Mouse (Mus musculus) liver, embryonic 16.5 days (tissue): Measurements from ENCODE around the gene Bdnf. TPM values are rescaled to one million over a fixed set of nuclear protein-coding genes. Genes with fewer than 3 reads are reported as not detected.

Experiments used
- ATAC-seq: fragments of 200-750 bp; cut with Nextera tagmentation; 2 replicates; pipeline ENCODE4 v1.8.0; 2017; ENCODE audit warnings: low read depth, mild to moderate bottlenecking, moderate number of reproducible peaks, moderate library complexity
- H3K27ac ChIP-seq: fragments of 300-500 bp; sonication (generic); 2 replicates; pipeline ENCODE4 v1.5.1; 2014; ENCODE audit warnings: mild to moderate bottlenecking, low read length
- H3K27me3 ChIP-seq: fragments of 300-500 bp; sonication (generic); 2 replicates; pipeline ENCODE4 v1.6.1; 2014; ENCODE audit warnings: low read depth, low read length, mixed read lengths; ENCODE audit not compliant: control insufficient read depth, insufficient read depth
- H3K36me3 ChIP-seq: fragments of 300-500 bp; sonication (generic); 2 replicates; pipeline ENCODE4 v1.6.1; 2014; ENCODE audit warnings: mild to moderate bottlenecking; ENCODE audit not compliant: control insufficient read depth, insufficient read depth
- H3K4me1 ChIP-seq: fragments of 300-500 bp; sonication (generic); 2 replicates; pipeline ENCODE4 v1.6.1; 2014; ENCODE audit warnings: low read depth, low read length, mixed read lengths; ENCODE audit not compliant: control insufficient read depth
- H3K4me2 ChIP-seq: fragments of 300-500 bp; sonication (generic); 2 replicates; pipeline ENCODE4 v1.6.1; 2014; ENCODE audit warnings: low read depth, low read length, mixed read lengths
- H3K4me3 ChIP-seq: fragments of 300-500 bp; sonication (generic); 2 replicates; pipeline ENCODE4 v1.5.1; 2014; ENCODE audit warnings: low read depth, mild to moderate bottlenecking, low read length
- H3K9ac ChIP-seq: fragments of 300-500 bp; sonication (generic); 2 replicates; pipeline ENCODE4 v1.6.1; 2014; ENCODE audit warnings: low read depth, low read length
- H3K9me3 ChIP-seq: fragments of 300-500 bp; sonication (generic); replicated peaks from 2 replicates; pipeline ENCODE4 v1.6.1; 2016; ENCODE audit warnings: low read length; ENCODE audit not compliant: control insufficient read depth
- WGBS: fragments of 180-500 bp; shearing (Covaris S2); extraction: QIAGEN DNeasy Blood & Tissue Kit; methylation state at CpG from one replicate; pipeline ENCODE4 v1.1.7; 2014; ENCODE audit not compliant: insufficient replicate concordance; 5-methylcytosine and 5-hydroxymethylcytosine counted together
- polyA plus RNA-seq: library from polyadenylated mRNA; unstranded; fragments of >200 nt; fragmentation: Nextera tagmentation; extraction: Ambion mirVana; gene quantifications from 2 replicates; pipeline ENCODE4 v1.2.1, GENCODE M21; 2015

The Bdnf gene
- polyA plus RNA-seq, 1 experiment from 2014 or later: 0.04 TPM

DNA sequence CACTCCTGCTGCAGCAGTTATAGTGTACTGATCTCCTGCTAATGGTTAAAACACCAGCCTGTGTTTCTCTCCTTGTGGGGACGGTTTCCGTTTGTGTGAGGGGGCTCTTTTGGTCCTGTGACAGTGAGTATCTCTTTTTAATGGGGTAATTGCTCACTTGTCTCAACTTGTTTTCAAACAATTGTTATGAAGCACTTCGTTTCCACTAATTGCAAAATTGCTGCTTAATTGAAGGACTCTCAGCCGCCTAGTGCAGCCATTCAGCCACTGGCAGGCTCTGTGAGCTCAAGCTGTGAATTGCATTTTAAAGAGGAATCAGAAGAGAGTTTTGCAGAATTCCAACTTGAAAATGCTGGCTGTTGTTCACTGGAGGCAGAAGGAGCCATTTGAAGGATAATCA is 22.7 kb downstream of the Bdnf start:
- no peak overlapping the region for H3K4me3 ChIP-seq
- no peak for ATAC-seq
- 13% methylated on average over 4 of the region's 4 CpGs for WGBS
- H3K9ac ChIP-seq: no peak overlapping the region
- no peaks in the 10 kb centered on the region for H3K36me3 ChIP-seq
- H3K27ac ChIP-seq: no peak overlapping the region
- no peaks in the 10 kb centered on the region for H3K4me1 ChIP-seq
- peaks cover 25% of the 10 kb centered on the region for H3K27me3 ChIP-seq
- H3K9me3 ChIP-seq: no peaks in the 10 kb centered on the region
- H3K4me2 ChIP-seq: no peak overlapping the region

DNA sequence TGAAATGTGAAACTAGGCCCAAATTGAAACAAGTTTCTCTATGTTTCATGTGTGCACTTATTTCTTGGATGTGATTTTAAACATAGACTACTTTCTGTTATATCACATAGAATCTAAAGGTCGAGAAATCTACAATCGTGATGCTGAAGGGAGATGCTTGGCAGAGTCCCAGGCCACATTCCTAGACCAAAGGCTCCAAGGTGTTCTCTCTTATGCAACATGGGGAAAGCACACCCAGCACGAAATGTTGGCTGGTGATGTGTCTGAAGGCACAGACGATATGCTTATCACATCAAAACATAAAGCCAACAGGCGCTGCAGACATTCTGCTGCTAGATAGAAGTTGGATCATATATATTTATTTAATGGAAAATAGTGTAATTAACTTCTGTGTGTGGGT is 25.8 kb downstream of the Bdnf start:
- H3K4me1 ChIP-seq: no peaks in the 10 kb centered on the region
- no peak overlapping the region for H3K4me3 ChIP-seq
- no peaks in the 10 kb centered on the region for H3K27me3 ChIP-seq
- H3K9me3 ChIP-seq: no peaks in the 10 kb centered on the region
- H3K9ac ChIP-seq: no peak overlapping the region
- no peak for ATAC-seq
- H3K4me2 ChIP-seq: no peak overlapping the region
- H3K36me3 ChIP-seq: no peaks in the 10 kb centered on the region
- 46% methylated on average over 5 of the region's 5 CpGs for WGBS
- no peak overlapping the region for H3K27ac ChIP-seq

DNA sequence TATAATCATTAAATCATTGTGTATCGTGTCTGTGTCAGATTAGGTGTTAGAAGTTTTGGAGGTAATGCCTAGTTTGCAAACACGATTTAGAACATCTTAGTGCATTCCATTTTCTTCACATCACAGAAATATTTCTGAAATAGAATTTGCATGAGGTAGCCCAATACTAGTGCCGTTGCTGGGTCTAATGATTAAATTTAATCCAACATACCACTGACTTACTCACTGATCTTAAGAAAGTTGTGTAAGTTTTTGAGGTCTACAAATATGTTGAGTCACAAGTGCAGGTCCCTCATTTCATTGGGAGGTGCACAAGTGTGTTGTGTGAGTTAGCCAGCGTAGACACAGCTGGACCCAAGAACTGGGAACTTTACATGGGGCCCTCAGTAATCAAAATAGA is 29.1 kb downstream of the Bdnf start:
- Histone ChIP-seq H3K4me3 (no peak overlapping the region), H3K9me3 (no peaks in the 10 kb centered on the region), H3K4me1 (no peaks in the 10 kb centered on the region), H3K27me3 (no peaks in the 10 kb centered on the region), H3K36me3 (no peaks in the 10 kb centered on the region), H3K27ac (no peak overlapping the region), H3K9ac (no peak overlapping the region), H3K4me2 (no peak overlapping the region)
- WGBS: 58% methylated on average over 4 of the region's 4 CpGs
- no peak for ATAC-seq

DNA sequence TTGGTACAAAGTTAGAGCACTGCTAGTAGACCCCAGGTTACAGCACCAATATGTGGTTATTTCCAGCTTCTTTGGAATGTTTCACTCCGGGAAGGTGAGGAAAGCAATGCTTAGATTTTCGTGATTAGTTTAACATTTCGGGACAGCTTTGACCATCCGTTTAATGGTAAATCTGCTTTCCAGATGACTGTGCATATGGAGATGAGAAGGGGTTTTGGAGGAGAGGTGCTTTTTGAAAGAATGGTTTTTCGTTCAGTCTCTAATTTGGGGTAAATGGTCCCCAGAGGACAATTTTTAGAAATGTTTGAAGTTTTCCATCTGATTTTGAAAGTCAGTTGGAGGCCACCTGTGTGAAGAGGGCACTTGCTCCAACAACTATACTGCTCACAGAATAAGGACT is 29.6 kb downstream of the Bdnf start:
- Histone ChIP-seq H3K9me3 (no peaks in the 10 kb centered on the region), H3K9ac (no peak overlapping the region), H3K4me2 (no peak overlapping the region), H3K27me3 (no peaks in the 10 kb centered on the region), H3K4me3 (no peak overlapping the region), H3K27ac (no peak overlapping the region), H3K36me3 (no peaks in the 10 kb centered on the region), H3K4me1 (no peaks in the 10 kb centered on the region)
- no peak for ATAC-seq
- 63% methylated on average over 5 of the region's 5 CpGs for WGBS

DNA sequence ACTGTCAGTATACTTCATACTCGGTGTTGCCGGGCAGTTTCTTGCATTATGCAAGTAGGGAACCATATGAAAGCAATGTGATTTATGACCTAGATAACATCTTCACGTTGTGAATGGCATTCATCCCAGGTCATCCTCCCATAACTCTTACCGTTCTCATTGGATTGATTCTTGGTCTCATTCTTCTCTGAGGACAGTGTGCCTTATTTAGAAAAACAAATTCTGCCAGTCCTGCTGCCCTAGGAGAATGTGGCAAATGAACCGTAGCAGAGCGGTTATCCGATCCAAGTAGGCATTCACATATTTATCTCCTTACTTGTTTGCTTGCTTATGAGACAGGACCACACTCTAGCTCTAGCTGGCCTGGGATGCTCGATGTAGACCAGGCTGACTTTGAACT is 32.0 kb downstream of the Bdnf start:
- Histone ChIP-seq H3K9ac (no peak overlapping the region), H3K27me3 (no peaks in the 10 kb centered on the region), H3K4me2 (no peak overlapping the region), H3K9me3 (no peaks in the 10 kb centered on the region), H3K4me3 (no peak overlapping the region), H3K4me1 (no peaks in the 10 kb centered on the region), H3K36me3 (no peaks in the 10 kb centered on the region), H3K27ac (no peak overlapping the region)
- 61% methylated on average over 8 of the region's 8 CpGs for WGBS
- no peak for ATAC-seq

DNA sequence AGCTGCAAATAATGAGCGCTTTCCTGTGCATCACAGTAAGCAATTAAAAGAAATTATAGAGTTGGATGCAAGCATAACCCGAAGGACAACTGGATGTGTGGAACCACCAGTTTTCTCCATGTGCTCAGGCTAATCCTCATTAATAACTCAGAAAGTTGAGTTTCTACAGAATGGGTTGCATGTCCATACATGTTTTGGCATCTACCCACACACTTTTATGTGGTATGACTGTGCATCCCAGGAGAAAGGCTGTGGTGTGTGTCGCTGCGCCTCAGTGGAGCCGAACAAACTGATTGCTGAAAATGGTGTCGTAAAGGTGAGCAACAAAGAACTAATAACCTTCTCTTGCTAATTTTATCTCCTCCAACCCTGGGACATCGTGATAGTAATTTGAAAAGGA is 34.8 kb downstream of the Bdnf start:
- Histone ChIP-seq H3K9ac (no peak overlapping the region), H3K4me3 (no peak overlapping the region), H3K4me2 (no peak overlapping the region), H3K27ac (no peak overlapping the region), H3K4me1 (no peaks in the 10 kb centered on the region), H3K9me3 (no peaks in the 10 kb centered on the region), H3K36me3 (no peaks in the 10 kb centered on the region), H3K27me3 (no peaks in the 10 kb centered on the region)
- ATAC-seq: no peak
- 70% methylated on average over 7 of the region's 7 CpGs for whole genome bisulfite sequencing

DNA sequence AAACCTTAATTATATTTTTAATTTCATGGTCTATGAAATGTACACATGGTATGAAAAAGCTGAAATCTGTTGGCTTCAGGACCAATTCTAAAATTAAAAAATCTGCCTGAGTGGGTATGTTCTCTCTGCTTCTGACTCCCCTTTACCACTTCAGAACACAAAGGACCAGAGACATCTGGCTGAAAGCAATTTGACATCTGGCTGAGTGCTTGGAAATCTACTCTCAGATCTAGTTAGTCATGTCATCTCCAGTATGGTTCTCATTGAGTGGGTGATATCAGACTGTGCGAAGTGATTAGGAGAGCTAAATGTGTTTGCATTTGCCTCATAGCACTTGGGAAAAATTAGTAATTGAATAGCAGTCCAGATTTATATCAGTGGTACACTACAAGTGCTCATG is 36.5 kb downstream of the Bdnf start:
- no peak overlapping the region for H3K9ac ChIP-seq
- H3K27ac ChIP-seq: no peak overlapping the region
- WGBS: 56% methylated on average over 1 of the region's 1 CpGs
- H3K4me1 ChIP-seq: no peaks in the 10 kb centered on the region
- no peaks in the 10 kb centered on the region for H3K27me3 ChIP-seq
- no peak for ATAC-seq
- no peak overlapping the region for H3K4me3 ChIP-seq
- H3K36me3 ChIP-seq: no peaks in the 10 kb centered on the region
- H3K4me2 ChIP-seq: no peak overlapping the region
- H3K9me3 ChIP-seq: no peaks in the 10 kb centered on the region

DNA sequence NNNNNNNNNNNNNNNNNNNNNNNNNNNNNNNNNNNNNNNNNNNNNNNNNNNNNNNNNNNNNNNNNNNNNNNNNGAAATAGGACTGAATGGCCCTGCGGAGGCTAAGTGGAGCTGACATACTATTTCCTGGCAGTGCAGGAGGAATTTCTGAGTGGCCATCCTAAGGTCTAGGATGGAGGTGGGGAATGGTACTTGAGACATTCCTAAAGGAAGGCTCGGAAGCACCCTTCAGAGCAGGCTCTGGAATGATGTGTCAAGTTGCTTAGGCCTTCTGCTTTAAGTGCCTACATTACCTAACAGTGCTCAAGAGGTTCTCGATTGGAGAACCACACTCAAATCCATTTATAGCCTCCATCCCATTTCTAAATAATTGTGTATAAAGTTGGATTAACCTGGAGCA is 50.8 kb downstream of the Bdnf start:
- no peak overlapping the region for H3K9ac ChIP-seq
- H3K4me1 ChIP-seq: no peaks in the 10 kb centered on the region
- ATAC-seq: no peak
- no peak overlapping the region for H3K4me2 ChIP-seq
- no peaks in the 10 kb centered on the region for H3K9me3 ChIP-seq
- H3K27ac ChIP-seq: no peak overlapping the region
- no peaks in the 10 kb centered on the region for H3K27me3 ChIP-seq
- 54% methylated on average over 3 of the region's 3 CpGs for WGBS
- no peak overlapping the region for H3K4me3 ChIP-seq
- H3K36me3 ChIP-seq: no peaks in the 10 kb centered on the region

DNA sequence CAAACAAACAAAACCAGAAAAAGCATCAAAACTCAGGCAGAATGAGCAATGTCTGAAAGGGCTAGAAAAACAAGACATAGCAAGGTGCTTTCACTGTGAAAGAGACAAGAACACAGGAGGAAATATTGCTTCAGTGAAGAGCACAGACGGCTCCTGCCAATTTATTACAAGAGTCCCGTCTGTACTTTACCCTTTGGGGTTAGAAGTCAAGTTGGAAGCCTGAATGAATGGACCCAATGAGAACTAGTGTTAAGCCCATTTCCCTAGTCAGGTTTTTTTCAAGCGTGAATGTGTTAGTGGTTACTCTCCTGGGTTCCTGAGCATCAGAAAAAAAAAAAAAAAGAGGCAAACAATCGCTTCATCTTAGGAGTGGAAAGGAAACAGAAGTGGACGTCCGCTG is 51.3 kb downstream of the Bdnf start:
- Histone ChIP-seq H3K9ac (no peak overlapping the region), H3K4me3 (no peak overlapping the region), H3K4me2 (no peak overlapping the region), H3K27me3 (no peaks in the 10 kb centered on the region), H3K4me1 (no peaks in the 10 kb centered on the region), H3K27ac (no peak overlapping the region), H3K9me3 (no peaks in the 10 kb centered on the region), H3K36me3 (no peaks in the 10 kb centered on the region)
- WGBS: 20% methylated on average over 6 of the region's 6 CpGs
- no peak for ATAC-seq

DNA sequence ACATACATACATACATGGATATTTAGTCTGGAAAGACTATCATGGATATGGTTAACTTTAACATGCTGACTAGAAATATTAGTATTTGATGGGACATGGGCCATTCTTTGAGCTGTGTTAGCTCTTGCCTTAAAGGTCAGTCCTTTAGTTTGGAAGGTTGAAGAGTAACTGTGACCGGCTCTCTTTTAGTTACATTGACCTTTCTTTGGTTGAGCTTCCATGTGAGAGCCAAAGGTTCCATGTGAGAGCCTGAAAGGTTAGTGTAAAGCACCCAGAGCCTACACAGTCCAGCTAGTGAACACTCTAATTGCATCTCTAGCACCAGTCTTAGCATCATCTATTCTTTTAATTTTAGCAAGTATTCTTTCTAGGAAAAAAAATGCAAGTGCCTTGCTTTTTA is 54.7 kb downstream of the Bdnf start:
- WGBS: 69% methylated on average over 1 of the region's 1 CpGs
- Histone ChIP-seq H3K4me1 (no peaks in the 10 kb centered on the region), H3K27ac (no peak overlapping the region), H3K27me3 (no peaks in the 10 kb centered on the region), H3K4me2 (no peak overlapping the region), H3K9ac (no peak overlapping the region), H3K36me3 (no peaks in the 10 kb centered on the region), H3K9me3 (no peaks in the 10 kb centered on the region), H3K4me3 (no peak overlapping the region)
- ATAC-seq: no peak
